Mouse (Mus musculus): ENCODE measurements around the gene Gpr19. TPM values are rescaled to one million over a fixed set of nuclear protein-coding genes. Genes with fewer than 3 reads are reported as not detected.
A peak's percentile ranks its signal among the peaks of the same experiment; 100 is the strongest.

Gpr19 gene
- total RNA-seq (2021) = 10 to 100 TPM; 25.3 to 27.3 TPM

DNA sequence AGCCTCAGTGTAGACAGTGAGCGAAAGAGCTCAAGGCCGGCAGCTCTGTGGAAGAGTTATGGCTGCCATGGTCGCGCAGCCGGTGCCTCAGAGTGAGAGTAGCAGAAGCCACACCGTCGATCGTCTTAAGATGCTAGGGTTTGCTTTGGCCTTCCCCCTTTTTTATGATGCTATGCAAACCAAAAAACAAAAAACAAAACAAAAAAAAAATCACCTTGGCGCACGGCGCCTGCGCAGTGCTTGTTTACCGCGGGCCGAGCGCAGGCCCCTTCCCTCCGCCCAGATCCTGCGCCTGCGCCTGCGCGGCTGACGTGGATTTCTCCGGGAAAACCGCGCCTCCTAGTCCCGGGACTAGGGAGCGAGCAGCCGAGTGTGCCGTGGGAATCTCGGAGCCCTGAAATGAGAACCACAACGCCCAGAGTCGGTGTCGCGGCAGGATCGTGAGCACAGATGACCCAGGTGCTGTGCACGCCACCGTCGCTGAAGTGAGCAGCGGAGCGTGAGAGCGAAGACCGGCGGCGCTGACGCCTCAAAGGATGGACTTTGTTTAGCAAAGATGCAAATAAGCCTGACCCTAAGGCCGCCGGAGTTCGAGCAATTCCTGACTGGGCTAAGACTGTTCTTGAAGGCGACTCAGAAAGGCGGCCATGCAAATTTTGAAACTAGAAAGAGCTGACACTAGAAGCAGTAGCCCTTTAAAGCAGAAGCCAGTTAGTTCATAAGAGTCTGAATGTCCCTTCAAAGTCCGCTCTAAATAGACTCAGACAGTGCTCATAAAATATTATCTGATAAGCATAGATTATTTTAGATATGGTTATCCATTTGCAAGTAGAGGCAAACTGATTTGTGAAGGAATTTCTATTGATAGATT is at the start of gene Gpr19:
Gene Gpr19, minus strand, starts transcription at position 484 of the 871 bp plus-strand sequence.
- intact Hi-C loops (cut with DNase I) = loop anchor here (1.0 kb wide), 1 partner anchor 22 kb away; the partner anchor contains the start of gene Cdkn1b
- peak; percentile 88 to 89 for DNase-seq (ENCODE audit: low spot score in 2 of 2)

DNA sequence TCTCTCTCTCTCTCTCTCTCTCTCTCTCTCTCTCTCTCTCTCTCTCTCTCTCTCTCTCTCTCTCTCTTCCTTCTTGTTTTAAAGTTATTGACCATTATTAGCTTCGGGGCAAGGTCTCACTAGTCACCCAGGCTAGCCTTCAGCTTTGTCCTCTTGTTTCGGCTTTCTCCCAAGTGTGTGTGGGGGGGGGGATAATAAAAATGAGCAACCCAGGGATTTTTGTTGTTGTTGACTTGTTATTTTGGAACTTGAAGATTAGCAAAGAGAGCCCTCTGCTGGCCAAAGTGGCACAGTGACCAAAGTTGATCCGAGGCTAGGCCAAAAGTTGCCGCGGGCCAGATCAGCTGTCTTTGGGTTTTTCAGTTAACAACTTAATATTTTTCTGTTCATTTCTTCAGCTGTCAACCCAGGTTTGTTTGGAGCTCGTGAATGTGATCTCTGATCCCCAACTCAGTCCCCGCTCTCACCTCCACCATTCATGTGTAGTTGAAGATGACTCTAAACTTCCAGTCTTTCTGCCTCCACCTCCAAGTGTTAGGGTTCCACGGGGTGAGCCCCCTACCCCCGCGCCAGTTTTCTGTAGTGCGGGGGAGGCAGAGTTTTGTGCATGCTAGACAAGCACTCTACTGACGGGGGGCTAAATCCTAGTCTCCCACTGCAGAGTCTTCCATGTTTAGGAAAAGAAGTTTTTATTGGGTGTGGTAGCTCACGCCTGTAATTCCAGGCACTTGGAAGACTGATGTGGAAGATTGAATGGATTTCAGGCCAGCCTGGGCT is 49.1 kb upstream of the Gpr19 start:
- DNase-seq (ENCODE audit: low spot score in 2 of 2) = peak; percentile 52 to 62
- intact Hi-C loops (cut with DNase I) = loop anchor here (2.0 to 10.0 kb wide), 3 partner anchors 85 to 523 kb away; no protein-coding TSS in a partner anchor

GRCm38 (mm10) chr6:134946858-134947257 is 48.5 kb upstream of the Gpr19 start:
- intact Hi-C loops (cut with DNase I) = loop anchor here (2.0 to 10.0 kb wide), 3 partner anchors 84 to 522 kb away; no protein-coding TSS in a partner anchor
- no peak for DNase-seq (ENCODE audit: low spot score in 2 of 2)

DNA sequence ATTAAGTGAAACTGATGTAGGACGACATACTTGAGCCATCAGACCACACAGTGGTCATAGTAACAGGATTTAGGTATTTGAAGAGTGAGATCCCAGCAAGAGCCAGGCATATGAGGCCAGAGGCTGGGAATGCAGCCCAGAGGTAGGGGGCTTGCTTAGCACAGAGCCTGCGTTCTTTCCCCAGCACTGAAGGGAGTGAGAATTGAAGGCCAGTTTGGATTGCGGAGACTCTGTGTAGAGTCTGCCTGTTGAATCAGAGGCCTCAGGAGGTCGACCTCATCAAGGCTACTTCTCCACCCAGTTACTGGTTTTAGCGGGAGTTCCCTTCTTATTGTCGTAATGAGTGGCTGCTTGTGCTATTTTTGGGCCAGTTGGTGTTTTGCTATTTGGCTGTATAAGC is 47.7 kb upstream of the Gpr19 start:
- no peak for DNase-seq (ENCODE audit: low spot score in 2 of 2)
- intact Hi-C loops (cut with DNase I) = loop anchor here (2.0 to 10.0 kb wide), 3 partner anchors 83 to 521 kb away; no protein-coding TSS in a partner anchor

- no peak for DNase-seq (ENCODE audit: low spot score in 2 of 2)
- intact Hi-C loops (cut with DNase I) = loop anchor here (10.0 kb wide), 1 partner anchor 519 kb away; no protein-coding TSS in a partner anchor
Measured at GRCm38 (mm10) chr6:134943759-134944407, 45.5 kb upstream of the Gpr19 start.

GRCm38 (mm10) chr6:134939781-134940180 is 41.4 kb upstream of the Gpr19 start:
- intact Hi-C loops (cut with DNase I) = loop anchor here (10.0 kb wide), 1 partner anchor 515 kb away; no protein-coding TSS in a partner anchor
- DNase-seq (ENCODE audit: low spot score in 2 of 2) = no peak

DNA sequence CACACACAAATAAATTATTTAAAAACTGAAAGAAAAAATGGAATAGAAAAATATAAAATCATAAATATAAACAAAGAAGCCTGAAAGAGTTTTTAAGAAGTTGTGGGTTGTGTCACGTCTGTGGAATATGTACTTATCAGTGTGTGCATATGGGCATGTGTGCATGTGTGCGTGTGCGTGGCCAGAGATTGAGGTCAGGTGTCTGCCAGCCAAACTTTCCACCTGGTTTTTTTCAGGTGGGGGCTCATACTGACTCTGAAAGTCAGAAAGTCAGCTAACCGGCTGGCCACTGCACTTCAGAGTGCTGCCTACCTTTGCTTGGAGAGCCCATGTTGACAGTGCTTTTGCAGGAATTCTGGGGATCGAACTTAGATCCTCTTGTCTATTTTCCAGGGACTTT is 35.9 kb upstream of the Gpr19 start:
- DNase-seq (ENCODE audit: low spot score in 2 of 2) = no peak
- intact Hi-C loops (cut with DNase I) = no loop called here

DNA sequence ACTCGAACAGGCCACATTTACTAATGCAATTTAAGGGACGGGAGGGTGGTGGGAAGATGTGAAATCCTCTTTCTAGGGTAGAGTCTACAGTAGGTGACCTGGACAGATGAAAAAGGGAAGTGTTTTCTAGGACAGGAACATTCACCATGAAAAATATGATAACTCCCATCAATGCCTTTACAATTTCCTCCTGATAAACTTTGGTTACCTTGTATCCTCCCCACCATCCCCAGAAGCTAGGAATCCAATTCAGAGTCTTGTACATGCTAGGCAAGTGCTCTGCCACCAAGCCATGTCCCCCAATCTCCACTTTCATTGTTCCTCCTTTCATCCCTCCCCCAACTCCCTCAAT is 34.8 kb upstream of the Gpr19 start:
- intact Hi-C loops (cut with DNase I) = no loop called here
- no peak for DNase-seq (ENCODE audit: low spot score in 2 of 2)

DNA sequence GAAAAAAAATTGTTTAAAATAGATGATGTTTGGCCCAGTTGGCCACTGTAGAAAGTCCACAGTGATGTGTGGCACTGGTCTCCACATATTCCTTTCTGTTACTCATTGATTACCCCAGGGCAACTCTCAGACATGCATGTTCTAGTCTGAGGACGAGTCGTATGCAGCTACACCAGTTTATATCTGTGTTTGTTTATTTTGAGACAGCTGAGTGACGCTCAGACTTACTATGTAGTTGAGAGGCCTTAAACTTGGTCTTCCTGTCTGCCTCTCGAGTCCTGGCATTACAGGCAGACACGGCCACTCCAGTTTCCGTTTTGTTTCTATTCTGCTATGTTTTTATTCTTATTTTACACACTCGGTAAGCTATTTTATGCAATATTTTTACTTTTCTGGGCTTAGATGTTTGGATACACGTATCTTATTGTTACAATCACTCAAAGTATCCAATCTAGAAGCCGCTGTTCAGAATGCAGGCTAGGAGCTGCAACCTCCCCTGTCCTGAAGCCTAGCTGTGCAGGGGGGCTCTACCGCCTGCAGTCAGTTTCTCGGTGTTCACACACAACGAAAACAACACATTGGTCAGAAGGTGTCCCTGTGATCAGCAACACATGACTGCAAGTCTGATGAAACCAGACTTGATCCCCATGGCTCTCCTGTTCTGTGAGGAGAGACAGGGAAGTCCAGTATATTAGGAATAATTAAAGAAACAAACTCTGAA is 34.3 kb upstream of the Gpr19 start:
- intact Hi-C loops (cut with DNase I) = no loop called here
- no peak for DNase-seq (ENCODE audit: low spot score in 2 of 2)

DNA sequence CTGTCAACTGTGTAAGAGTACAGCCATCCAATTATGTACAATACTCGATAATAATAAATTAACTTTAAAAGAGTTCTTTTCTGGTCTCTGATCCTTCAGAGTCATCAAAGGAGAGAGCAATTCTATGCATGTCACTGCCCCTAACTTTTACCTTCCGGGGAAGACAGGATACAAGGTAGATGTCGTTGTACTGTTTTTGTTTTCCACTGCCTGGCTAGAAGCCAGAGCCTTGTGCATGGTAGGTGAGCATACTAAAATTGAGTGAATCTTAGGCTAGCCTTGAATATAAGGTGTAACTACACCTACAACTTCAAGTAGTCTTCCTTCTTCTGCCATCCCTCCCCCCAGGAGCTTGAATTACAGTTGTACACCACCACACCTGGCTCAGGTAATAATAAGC is 32.8 kb upstream of the Gpr19 start:
- intact Hi-C loops (cut with DNase I) = no loop called here
- no peak for DNase-seq (ENCODE audit: low spot score in 2 of 2)

DNA sequence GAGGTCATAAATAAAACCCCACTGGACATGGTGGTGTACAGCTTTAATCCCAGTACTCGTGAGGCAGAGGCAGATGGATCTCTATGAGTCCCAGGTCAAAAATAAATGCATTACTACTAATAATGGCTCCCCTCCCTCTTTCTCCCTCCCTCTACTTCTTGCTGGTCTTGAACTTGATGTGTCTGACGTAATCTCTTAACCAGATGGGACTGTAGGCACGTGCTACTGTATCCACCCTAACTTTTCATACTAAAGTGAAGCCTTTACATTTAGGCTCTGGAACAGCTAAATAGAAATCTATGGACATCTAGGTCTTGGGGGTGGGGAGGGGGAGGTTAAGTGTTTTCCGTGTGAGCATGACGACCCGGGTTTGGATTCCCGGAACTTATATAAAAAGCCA is 32.0 kb upstream of the Gpr19 start:
- intact Hi-C loops (cut with DNase I) = no loop called here
- no peak for DNase-seq (ENCODE audit: low spot score in 2 of 2)

- intact Hi-C loops (cut with DNase I) = no loop called here
- no peak for DNase-seq (ENCODE audit: low spot score in 2 of 2)
Measured at GRCm38 (mm10) chr6:134929926-134930325, 31.5 kb upstream of the Gpr19 start.

DNA sequence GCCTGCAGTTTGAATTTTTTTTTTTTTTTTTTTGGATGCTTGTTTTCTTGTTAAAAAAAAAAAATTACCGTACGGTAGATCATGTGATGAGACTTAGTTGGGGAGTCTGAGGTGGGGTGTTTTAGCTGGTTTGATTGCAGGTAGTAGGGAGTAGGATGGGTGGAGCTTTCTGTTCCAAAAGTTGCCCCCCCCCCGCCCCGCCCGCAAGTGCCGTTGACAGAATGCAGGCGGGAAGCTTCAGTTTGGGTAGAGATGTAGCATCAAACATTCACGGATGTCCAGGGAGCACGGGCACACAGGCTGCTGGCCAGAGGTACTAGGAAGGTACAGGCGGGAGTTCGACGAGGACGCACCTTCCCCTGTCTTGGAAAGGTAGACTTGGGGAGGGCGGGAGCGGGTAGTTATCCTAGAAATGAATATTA is 30.5 kb upstream of the Gpr19 start:
- intact Hi-C loops (cut with DNase I) = loop anchor here (1.0 kb wide), 1 partner anchor 9 kb away; the partner anchor contains the start of gene Cdkn1b
- no peak for DNase-seq (ENCODE audit: low spot score in 2 of 2)

DNA sequence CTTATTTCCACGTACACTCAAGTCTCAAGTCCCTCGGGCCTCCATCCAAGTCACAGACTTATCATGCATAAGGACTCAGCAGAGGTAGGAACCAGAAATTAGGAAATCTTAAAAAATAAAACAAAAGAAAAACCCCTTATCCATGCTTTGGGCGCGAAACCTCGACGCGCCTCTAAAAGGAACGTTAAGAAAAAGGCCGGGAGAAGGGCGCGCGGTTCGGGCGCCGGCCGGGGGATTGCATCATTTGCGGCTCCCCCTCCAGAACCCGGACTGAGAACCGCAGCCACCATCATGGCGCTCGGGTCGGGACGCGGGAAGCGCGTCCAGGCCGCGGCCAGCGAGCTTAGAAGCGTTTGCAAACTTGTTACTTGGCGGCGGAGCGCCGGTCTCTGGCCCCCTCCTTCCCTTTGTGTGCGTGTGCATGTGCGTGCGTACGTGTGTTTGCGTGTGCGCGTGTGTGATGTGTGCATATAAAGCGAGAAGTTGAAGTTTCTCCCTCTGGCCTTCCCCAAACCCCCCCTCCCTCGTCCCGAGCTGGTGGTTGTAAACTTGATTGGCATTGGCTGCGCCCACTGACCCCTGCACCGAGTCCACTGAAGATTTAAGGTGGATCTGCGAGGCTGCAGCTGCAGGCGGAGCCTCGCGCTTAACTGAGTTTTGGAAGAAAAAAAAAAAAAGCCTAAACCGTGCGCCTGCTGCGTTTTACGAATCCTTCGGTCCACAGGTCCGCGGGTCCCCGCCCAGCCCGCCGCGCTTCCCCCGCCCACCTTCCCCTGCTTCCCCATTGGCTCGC is 29.9 kb upstream of the Gpr19 start:
- DNase-seq (ENCODE audit: low spot score in 2 of 2) = peak; percentile 54 to 65
- intact Hi-C loops (cut with DNase I) = loop anchor here (1.0 kb wide), 1 partner anchor 8 kb away; the partner anchor contains the start of gene Cdkn1b

DNA sequence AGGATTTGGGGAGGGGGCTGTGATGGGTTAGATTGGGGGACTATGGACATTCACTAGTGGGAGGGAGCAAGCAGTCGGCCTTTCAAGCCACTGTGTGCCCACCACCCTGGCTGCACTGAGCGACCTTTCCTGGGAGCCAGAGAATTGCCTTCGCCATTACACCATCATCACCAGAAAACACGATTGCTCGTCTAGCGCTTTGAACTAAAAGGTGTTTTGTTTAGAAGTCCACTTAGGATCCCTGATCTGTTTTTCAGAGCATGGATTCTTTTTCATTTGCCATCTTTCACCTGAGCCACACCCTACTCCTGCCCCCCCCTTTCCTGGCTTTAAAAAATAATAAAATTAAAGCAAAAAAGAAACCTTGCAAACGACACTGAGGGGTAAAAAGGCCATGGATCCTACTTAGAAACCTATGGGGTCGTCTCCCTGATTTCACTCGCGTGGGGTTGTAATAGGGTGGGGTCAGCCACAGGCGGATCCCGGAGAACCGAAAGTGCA is 29.3 kb upstream of the Gpr19 start:
- intact Hi-C loops (cut with DNase I) = loop anchor here (1.0 kb wide), 1 partner anchor 7 kb away; the partner anchor contains the start of gene Cdkn1b
- no peak for DNase-seq (ENCODE audit: low spot score in 2 of 2)

DNA sequence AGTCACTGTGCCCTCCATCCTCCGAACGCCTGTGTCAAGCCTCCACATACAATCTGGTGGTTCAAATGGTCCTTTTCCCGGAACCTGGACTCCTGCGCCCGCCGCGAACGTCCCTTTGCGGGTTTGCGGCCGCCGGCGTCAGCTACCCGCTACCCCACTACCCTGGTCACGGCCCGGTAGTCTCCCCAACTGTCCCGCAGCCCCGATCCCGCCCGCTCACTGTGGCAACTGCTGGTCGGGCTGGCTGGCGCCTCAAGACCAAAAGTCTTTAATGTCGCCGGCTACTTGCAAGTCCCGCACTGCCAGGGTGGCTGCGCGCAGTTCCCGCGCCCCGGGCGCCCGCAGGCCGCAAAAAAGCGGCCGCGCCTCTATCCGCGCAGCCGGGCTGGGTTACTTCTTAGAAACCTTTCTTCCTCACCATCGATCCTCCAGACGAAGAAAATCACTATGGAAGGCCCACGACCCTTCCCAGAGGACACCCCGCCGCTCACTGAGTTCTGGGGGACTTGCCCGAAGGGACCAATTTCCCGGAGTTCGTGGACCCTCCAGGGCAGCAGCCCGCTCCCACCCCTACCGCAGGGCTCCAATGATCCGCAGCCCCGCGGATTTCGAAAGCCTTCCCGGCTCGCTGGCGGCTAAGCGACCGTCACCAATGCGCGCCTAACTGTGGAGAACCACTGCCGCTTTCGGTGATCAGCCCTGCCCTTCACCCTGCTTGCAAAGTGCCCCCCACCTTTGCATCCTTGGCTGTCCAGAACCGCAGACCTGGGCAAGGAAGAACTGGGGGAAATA is 28.6 kb upstream of the Gpr19 start:
- peak; percentile 36 to 40 for DNase-seq (ENCODE audit: low spot score in 2 of 2)
- intact Hi-C loops (cut with DNase I) = no loop called here

- DNase-seq (ENCODE audit: low spot score in 2 of 2) = no peak
- intact Hi-C loops (cut with DNase I) = no loop called here
Measured at GRCm38 (mm10) chr6:134926338-134926705, 27.9 kb upstream of the Gpr19 start.

Data from left cerebral cortex, postnatal 25 days (tissue).